Mouse (Mus musculus) heart, adult 9 months (tissue): ENCODE measurements around the gene Rnd1.

ENCODE experiments used
- DNase-seq, 2 experiments: peaks; one replicate each; pipeline ENCODE4 v3.0.0; 2022; ENCODE audit warnings: low spot score in 2 of 2

The Rnd1 gene

GRCm38 (mm10) chr15:98614551-98614950 is 62.7 kb downstream of the Rnd1 start:
- DNase-seq: no peak
